In the genomic region with DNA sequence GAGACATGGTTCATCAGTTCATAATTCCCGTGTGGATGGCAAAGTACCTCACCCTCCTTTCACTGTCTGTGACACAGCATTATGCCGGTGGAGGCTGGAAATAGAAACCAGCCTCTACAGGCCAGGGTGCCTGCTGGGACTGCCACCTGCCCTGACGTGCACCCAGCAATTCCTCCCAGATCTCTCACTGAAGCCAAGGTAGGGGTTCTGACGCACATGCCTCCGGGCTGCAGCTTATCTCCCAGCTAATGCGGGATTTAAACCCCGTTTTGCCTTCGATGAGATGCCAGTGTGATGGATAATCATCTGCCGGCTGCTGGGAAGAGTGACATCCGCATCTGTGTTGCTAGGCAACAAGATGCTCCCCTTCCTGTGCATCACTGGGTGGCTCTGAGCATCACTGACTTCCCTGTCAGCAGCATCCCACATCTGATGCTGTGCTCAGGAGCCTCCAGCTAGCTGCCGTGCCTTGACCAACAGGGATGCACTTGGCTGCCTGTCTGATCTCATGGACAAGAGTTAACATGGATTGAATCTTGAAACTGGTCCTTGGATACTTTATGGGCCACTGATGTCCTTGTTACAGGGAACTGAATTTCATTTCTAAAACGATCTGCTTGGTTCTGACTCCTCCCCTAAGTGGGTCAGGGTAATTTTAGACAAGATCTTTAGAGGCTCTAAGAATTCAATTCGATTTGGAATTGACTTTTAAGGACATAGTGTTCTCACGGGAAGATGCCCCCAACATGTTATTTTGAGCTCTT, we compare ENCODE assay signal across 7 mouse cellular contexts.
DNase-seq lines count a peak whose midpoint lies in the region; ATAC-seq and TF ChIP-seq lines count a peak whose summit lies in the region.

No protein-coding gene starts in this region.

- 0 out of 2 replicates have a peak, but pooled peaks have one; percentile 28 for TF ChIP-seq POLR2A in cerebellum, adult 2 months (IDR thresholded peaks at IDR 0.05; ENCODE audit: borderline replicate concordance, insufficient read depth, low read length)

- 2% methylated on average over 14 of the region's 14 CpGs for WGBS in cerebellum, adult 2 months
- 35% methylated on average over 14 of the region's 14 CpGs for WGBS in forebrain, embryonic 16.5 days
- WGBS in neural tube, embryonic 14.5 days, result 28% methylated on average over 14 of the region's 14 CpGs

- H3K4me3 ChIP-seq in cerebellum, adult 2 months (replicated peaks; ENCODE audit: insufficient read depth, low read depth, low read length), result peak overlapping the region; percentile 4
- H3K4me3 ChIP-seq in forebrain, embryonic 16.5 days (replicated peaks; ENCODE audit: low read length), result 0 out of 2 replicates have a peak overlapping the region, but pooled peaks have one; percentile 11
- H3K4me3 ChIP-seq in neural tube, embryonic 14.5 days (ENCODE audit: low read depth, low read length), result 0 out of 2 replicates have a peak overlapping the region, but pooled peaks have one; percentile 1

- no peak for TF ChIP-seq CTCF in cerebellum, adult 2 months (IDR thresholded peaks at IDR 0.05; ENCODE audit: borderline replicate concordance, insufficient read depth, low read depth, low read length)

- peaks cover 34% of the 10 kb centered on the region for H3K4me1 ChIP-seq in cerebellum, adult 2 months (ENCODE audit: control insufficient read depth, insufficient read depth, low read length)
- peaks cover 11% of the 10 kb centered on the region for H3K4me1 ChIP-seq in forebrain, embryonic 16.5 days (replicated peaks; ENCODE audit: control insufficient read depth, insufficient read depth, low read length)
- peaks cover 7% of the 10 kb centered on the region; the same call in 1 of the 2 replicates for H3K4me1 ChIP-seq in neural tube, embryonic 14.5 days (ENCODE audit: control insufficient read depth, insufficient read depth, low read length)

- peak; percentile 83 to 90 for DNase-seq in cerebellum, adult 2 months
- peak; percentile 54 for DNase-seq in layer of hippocampus, postnatal 14 days (ENCODE audit: low spot score in 2 of 2)
- no peak for DNase-seq in urinary bladder, adult 18-20 months (ENCODE audit: low spot score in 2 of 2)
- DNase-seq in kidney, adult 18-20 months, result no peak
- no peak for DNase-seq in testis, postnatal 10 days (ENCODE audit: low spot score)

- peak overlapping the region; percentile 37 for H3K4me2 ChIP-seq in forebrain, embryonic 16.5 days (ENCODE audit: low read length)
- H3K4me2 ChIP-seq in neural tube, embryonic 14.5 days (ENCODE audit: low read depth, low read length), result peak overlapping the region; percentile 30

- peak overlapping the region; percentile 15 for H3K9ac ChIP-seq in forebrain, embryonic 16.5 days (replicated peaks; ENCODE audit: low read depth, low read length)
- H3K9ac ChIP-seq in neural tube, embryonic 14.5 days (replicated peaks; ENCODE audit: low read depth, low read length), result peak overlapping the region; percentile 18

- H3K9me3 ChIP-seq in forebrain, embryonic 16.5 days (ENCODE audit: control insufficient read depth, low read length), result no peaks in the 10 kb centered on the region; the same call in 1 of the 2 replicates
- no peaks in the 10 kb centered on the region for H3K9me3 ChIP-seq in neural tube, embryonic 14.5 days (ENCODE audit: control insufficient read depth, low read length)

- peak; percentile 93 for ATAC-seq in forebrain, embryonic 16.5 days
- ATAC-seq in neural tube, embryonic 14.5 days (ENCODE audit: low read depth), result peak; percentile 93

- H3K36me3 ChIP-seq in forebrain, embryonic 16.5 days (ENCODE audit: control insufficient read depth, insufficient read depth), result no peaks in the 10 kb centered on the region
- H3K36me3 ChIP-seq in neural tube, embryonic 14.5 days (ENCODE audit: control insufficient read depth, insufficient read depth, low read length), result no peaks in the 10 kb centered on the region

- peak overlapping the region; percentile 90 for H3K27ac ChIP-seq in cerebellum, adult 2 months (ENCODE audit: insufficient read depth, low read length)
- H3K27ac ChIP-seq in forebrain, embryonic 16.5 days (ENCODE audit: low read length), result peak overlapping the region; percentile 67
- peak overlapping the region; percentile 56 for H3K27ac ChIP-seq in neural tube, embryonic 14.5 days (ENCODE audit: low read depth, low read length)

- no peaks in the 10 kb centered on the region for H3K27me3 ChIP-seq in cerebellum, adult 2 months (ENCODE audit: control insufficient read depth, insufficient read depth, low read length)
- H3K27me3 ChIP-seq in forebrain, embryonic 16.5 days (replicated peaks; ENCODE audit: control insufficient read depth, insufficient read depth, low read length), result no peaks in the 10 kb centered on the region
- H3K27me3 ChIP-seq in neural tube, embryonic 14.5 days (ENCODE audit: control insufficient read depth, insufficient read depth, low read length), result no peaks in the 10 kb centered on the region

Comparison
In these comparisons a context has a peak if more than half of its experiments do, and no peak if none do; other contexts are left out.
1. DNase-seq: peak in cerebellum, adult 2 months (2 of 2) and layer of hippocampus, postnatal 14 days (2 of 2); none in urinary bladder, adult 18-20 months (0 of 2), kidney, adult 18-20 months (single experiment) and testis, postnatal 10 days (single experiment).
2. Peak in every context shown above with its lines, with median percentiles within 50 percentile points of each other: H3K27ac ChIP-seq and H3K4me3 ChIP-seq.